Mouse (Mus musculus) embryonic fibroblast, embryonic 13.5 days (primary cell): ENCODE results near the gene Akr1b7.

Source experiments
- CTCF ChIP-seq: IDR thresholded peaks from 2 replicates; pipeline ENCODE4 v1.5.1; 2011; ENCODE audit warnings: mild to moderate bottlenecking, control low read depth, low read length, moderate library complexity, borderline replicate concordance; ENCODE audit not compliant: insufficient read depth
- POLR2A ChIP-seq: IDR thresholded peaks from 2 replicates; pipeline ENCODE4 v1.6.1; 2011; ENCODE audit warnings: low read depth, mild to moderate bottlenecking, control low read depth, low read length, moderate library complexity

GRCm38 (mm10) chr6:34439006-34439405 is 26.9 kb downstream of the Akr1b7 start:
- no peak for TF ChIP-seq CTCF
- TF ChIP-seq POLR2A, result no peak
